Mouse (Mus musculus): ENCODE data around the gene Pck2.

- no peak; the same call in 1 of the 2 replicates for TF ChIP-seq TAL1 (conservative IDR thresholded peaks at IDR 0.05; ENCODE audit: low read depth, low read length)
- no peak for TF ChIP-seq CTCF (IDR thresholded peaks at IDR 0.05; ENCODE audit: low read depth, low read length)
- no peak for TF ChIP-seq POLR2AphosphoS5 (IDR thresholded peaks at IDR 0.05; ENCODE audit: insufficient replicate concordance, low read depth, low read length)
These were observed 46.1 kb downstream of the Pck2 start for GRCm38 (mm10) chr14:55586149-55586548.

All from G1E (cell line).